Mouse (Mus musculus): ENCODE measurements around the gene Tet3. TPM values are rescaled to one million over a fixed set of nuclear protein-coding genes. Genes with fewer than 3 reads are reported as not detected.

The Tet3 gene
- polyA plus RNA-seq, 1 experiment, result 18.6 TPM

GRCm38 (mm10) chr6:83479193-83479592 is 20.3 kb upstream of the Tet3 start:
- no peak for TF ChIP-seq POLR2A (IDR thresholded peaks at IDR 0.05; ENCODE audit: low read depth, low read length)
- no peak overlapping the region for H3K4me3 ChIP-seq (ENCODE audit: insufficient read depth, low read length)
- H3K27ac ChIP-seq (ENCODE audit: insufficient read depth, low read length), result no peak overlapping the region
- H3K4me1 ChIP-seq (ENCODE audit: control insufficient read depth, insufficient read depth, low read length), result no peaks in the 10 kb centered on the region

- Histone ChIP-seq H3K4me1 (ENCODE audit: control insufficient read depth, insufficient read depth, low read length) (no peaks in the 10 kb centered on the region), H3K4me3 (ENCODE audit: insufficient read depth, low read length) (no peak overlapping the region), H3K27ac (ENCODE audit: insufficient read depth, low read length) (no peak overlapping the region)
- TF ChIP-seq POLR2A (IDR thresholded peaks at IDR 0.05; ENCODE audit: low read depth, low read length) (no peak), CTCF (IDR thresholded peaks at IDR 0.05; ENCODE audit: borderline replicate concordance, insufficient read depth, low read length) (no peak)
These were observed 19.7 kb upstream of the Tet3 start for GRCm38 (mm10) chr6:83478628-83479027.

GRCm38 (mm10) chr6:83478217-83478616 is 19.3 kb upstream of the Tet3 start:
- H3K27ac ChIP-seq (ENCODE audit: insufficient read depth, low read length), result no peak overlapping the region
- TF ChIP-seq POLR2A (IDR thresholded peaks at IDR 0.05; ENCODE audit: low read depth, low read length) (no peak), CTCF (IDR thresholded peaks at IDR 0.05; ENCODE audit: borderline replicate concordance, insufficient read depth, low read length) (no peak)
- H3K4me1 ChIP-seq (ENCODE audit: control insufficient read depth, insufficient read depth, low read length), result no peaks in the 10 kb centered on the region
- H3K4me3 ChIP-seq (ENCODE audit: insufficient read depth, low read length), result no peak overlapping the region

GRCm38 (mm10) chr6:83475431-83475830 is 16.5 kb upstream of the Tet3 start:
- Histone ChIP-seq H3K4me3 (ENCODE audit: insufficient read depth, low read length) (no peak overlapping the region), H3K4me1 (ENCODE audit: control insufficient read depth, insufficient read depth, low read length) (no peaks in the 10 kb centered on the region), H3K27ac (ENCODE audit: insufficient read depth, low read length) (no peak overlapping the region)
- TF ChIP-seq CTCF (IDR thresholded peaks at IDR 0.05; ENCODE audit: borderline replicate concordance, insufficient read depth, low read length) (no peak), POLR2A (IDR thresholded peaks at IDR 0.05; ENCODE audit: low read depth, low read length) (no peak)

GRCm38 (mm10) chr6:83473240-83473639 is 14.4 kb upstream of the Tet3 start:
- TF ChIP-seq POLR2A (IDR thresholded peaks at IDR 0.05; ENCODE audit: low read depth, low read length) (no peak), CTCF (IDR thresholded peaks at IDR 0.05; ENCODE audit: borderline replicate concordance, insufficient read depth, low read length) (no peak)
- Histone ChIP-seq H3K27ac (ENCODE audit: insufficient read depth, low read length) (no peak overlapping the region), H3K4me3 (ENCODE audit: insufficient read depth, low read length) (no peak overlapping the region), H3K4me1 (ENCODE audit: control insufficient read depth, insufficient read depth, low read length) (no peaks in the 10 kb centered on the region)

- no peak for TF ChIP-seq POLR2A (IDR thresholded peaks at IDR 0.05; ENCODE audit: low read depth, low read length)
- TF ChIP-seq CTCF (IDR thresholded peaks at IDR 0.05; ENCODE audit: borderline replicate concordance, insufficient read depth, low read length), result no peak
These were observed 12.9 kb upstream of the Tet3 start for GRCm38 (mm10) chr6:83471739-83472138.

GRCm38 (mm10) chr6:83464011-83464410 is 5.1 kb upstream of the Tet3 start:
- Histone ChIP-seq H3K27ac (ENCODE audit: insufficient read depth, low read length) (no peak overlapping the region), H3K4me1 (ENCODE audit: control insufficient read depth, insufficient read depth, low read length) (no peaks in the 10 kb centered on the region), H3K4me3 (ENCODE audit: insufficient read depth, low read length) (no peak overlapping the region)
- TF ChIP-seq POLR2A (IDR thresholded peaks at IDR 0.05; ENCODE audit: low read depth, low read length) (no peak), CTCF (IDR thresholded peaks at IDR 0.05; ENCODE audit: borderline replicate concordance, insufficient read depth, low read length) (no peak)

More at GRCm38 (mm10) chr6:83471739-83472138, 12.9 kb upstream of the Tet3 start:
- Histone ChIP-seq H3K27ac (ENCODE audit: insufficient read depth, low read length) (no peak overlapping the region), H3K4me3 (ENCODE audit: insufficient read depth, low read length) (no peak overlapping the region), H3K4me1 (ENCODE audit: control insufficient read depth, insufficient read depth, low read length) (no peaks in the 10 kb centered on the region)

- TF ChIP-seq POLR2A (IDR thresholded peaks at IDR 0.05; ENCODE audit: low read depth, low read length) (no peak), CTCF (IDR thresholded peaks at IDR 0.05; ENCODE audit: borderline replicate concordance, insufficient read depth, low read length) (no peak)
- H3K4me1 ChIP-seq (ENCODE audit: control insufficient read depth, insufficient read depth, low read length), result 0 out of 2 replicates have a peak, but pooled peaks cover 4% of the 10 kb centered on the region
- H3K4me3 ChIP-seq (ENCODE audit: insufficient read depth, low read length), result peak overlapping the region; percentile 72
- H3K27ac ChIP-seq (ENCODE audit: insufficient read depth, low read length), result no peak overlapping the region
These were observed 1.7 kb downstream of the Tet3 start for GRCm38 (mm10) chr6:83456984-83457810.

GRCm38 (mm10) chr6:83456131-83456983 is 2.5 kb downstream of the Tet3 start:
- TF ChIP-seq CTCF (IDR thresholded peaks at IDR 0.05; ENCODE audit: borderline replicate concordance, insufficient read depth, low read length) (no peak), POLR2A (IDR thresholded peaks at IDR 0.05; ENCODE audit: low read depth, low read length) (0 out of 2 replicates have a peak, but pooled peaks have one; percentile 19)
- Histone ChIP-seq H3K4me3 (ENCODE audit: insufficient read depth, low read length) (peak overlapping the region; percentile 72), H3K4me1 (ENCODE audit: control insufficient read depth, insufficient read depth, low read length) (0 out of 2 replicates have a peak, but pooled peaks cover 4% of the 10 kb centered on the region)

More at GRCm38 (mm10) chr6:83456131-83456983, 2.5 kb downstream of the Tet3 start:
- H3K27ac ChIP-seq (ENCODE audit: insufficient read depth, low read length), result no peak overlapping the region
